Mouse (Mus musculus) ES-E14 (cell line): ENCODE results near the gene Nptxr. TPM values are rescaled to one million over a fixed set of nuclear protein-coding genes. Genes with fewer than 3 reads are reported as not detected.
A peak's percentile ranks its signal among the peaks of the same experiment; 100 is the strongest.

ENCODE experiments used
- DNase-seq: peaks from one replicate; pipeline ENCODE4 v3.0.0-alpha.2; 2013; ENCODE audit warnings: low read depth, low spot score
- H3K27ac ChIP-seq: 2 replicates; pipeline ENCODE4 v1.5.1; 2012; ENCODE audit warnings: low read depth, mild to moderate bottlenecking, low read length, moderate library complexity, mixed read lengths; ENCODE audit not compliant: poor library complexity, insufficient read depth, severe bottlenecking
- H3K36me3 ChIP-seq: 2 replicates; pipeline ENCODE4 v1.6.1; 2012; ENCODE audit warnings: mild to moderate bottlenecking, low read length, moderate library complexity, mixed read lengths; ENCODE audit not compliant: control insufficient read depth, poor library complexity, insufficient read depth, severe bottlenecking
- H3K4me1 ChIP-seq, 2 experiments: fragments of 150-350 bp in 1 of 2; sonication (generic) in 1 of 2; 2 replicates each; pipeline ENCODE4 v1.6.1; 2012; ENCODE audit warnings: low read length in 2 of 2, mild to moderate bottlenecking in 1 of 2, mixed read lengths in 1 of 2; ENCODE audit not compliant: control insufficient read depth in 2 of 2, insufficient read depth in 2 of 2, poor library complexity in 1 of 2
- H3K4me3 ChIP-seq, 2 experiments: fragments of 150-350 bp in 1 of 2; sonication (generic) in 1 of 2; 2 replicates each; pipeline ENCODE4 v1.5.1; 2012; ENCODE audit warnings: low read length in 2 of 2, low read depth in 1 of 2, mild to moderate bottlenecking in 1 of 2, mixed read lengths in 1 of 2; ENCODE audit not compliant: insufficient read depth in 1 of 2, poor library complexity in 1 of 2, severe bottlenecking in 1 of 2
- H3K9ac ChIP-seq: 2 replicates; pipeline ENCODE4 v1.6.1; 2012; ENCODE audit warnings: low read depth, mild to moderate bottlenecking, low read length, mixed read lengths; ENCODE audit not compliant: poor library complexity, insufficient read depth, severe bottlenecking
- H3K9me3 ChIP-seq: fragments of 150-350 bp; sonication (generic); 2 replicates; pipeline ENCODE4 v1.6.1; 2012; ENCODE audit warnings: low read depth, mild to moderate bottlenecking, low read length; ENCODE audit not compliant: control insufficient read depth, insufficient read depth
- CHD2 ChIP-seq: IDR thresholded peaks from 2 replicates; pipeline ENCODE4 v1.6.1; 2014; ENCODE audit warnings: mild to moderate bottlenecking, low read depth, low read length, inconsistent platforms
- HCFC1 ChIP-seq: IDR thresholded peaks from 2 replicates; pipeline ENCODE4 v1.6.1; 2012; ENCODE audit warnings: low read length, inconsistent platforms, borderline replicate concordance; ENCODE audit not compliant: insufficient read depth
- MAFK ChIP-seq: IDR thresholded peaks from 2 replicates; pipeline ENCODE4 v1.6.1; 2014; ENCODE audit warnings: mild to moderate bottlenecking, low read depth, low read length, inconsistent platforms; ENCODE audit not compliant: insufficient read depth
- ZC3H11A ChIP-seq: IDR thresholded peaks from 2 replicates; pipeline ENCODE4 v1.6.1; 2012; ENCODE audit warnings: low read depth, mild to moderate bottlenecking, inconsistent platforms, low read length, borderline replicate concordance
- ZNF384 ChIP-seq: IDR thresholded peaks from 2 replicates; pipeline ENCODE4 v1.6.1; 2012; ENCODE audit warnings: low read depth, low read length, inconsistent platforms
- in situ Hi-C, 2 experiments: fragments of 600-800 bp; cut with MboI; formaldehyde crosslinking; loops; one replicate each; pipeline ENCODE4 v1.15.1; 2025; ENCODE audit warnings: low sequenced_read_pairs in 2 of 2, inconsistent platforms in 1 of 2; ENCODE audit not compliant: unreplicated experiment in 2 of 2
- total RNA-seq: library from RNA; depleted of rRNA; stranded (reverse); fragments of 300-350 nt; gene quantifications from 2 replicates; pipeline ENCODE4 v1.2.3, GENCODE M21; 2012

The Nptxr gene
- total RNA-seq, 1 experiment: 7.9 TPM

DNA sequence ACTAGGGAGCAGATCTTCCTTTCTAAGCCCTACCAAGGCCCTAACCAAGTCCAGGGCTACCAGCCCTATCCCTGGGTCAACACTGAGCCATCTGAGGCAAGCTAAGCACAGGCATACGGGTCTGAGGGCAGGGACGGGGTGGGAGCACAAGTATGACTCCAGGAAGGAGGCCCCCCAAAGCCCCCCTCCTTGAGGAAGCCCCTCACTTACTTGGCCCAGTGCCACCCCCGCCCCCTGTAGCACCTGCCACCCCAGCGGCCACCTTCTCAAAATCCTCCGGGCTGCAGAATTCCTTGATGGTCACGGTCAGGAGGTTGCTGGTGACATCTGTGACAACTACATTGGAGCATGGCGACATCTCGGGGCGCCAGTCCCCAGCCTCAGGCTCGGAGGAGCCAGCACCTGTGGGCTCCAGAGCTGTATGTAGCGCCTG, 23.2 kb upstream of the Nptxr start:
- peak overlapping the region in 1 of 2 experiments; percentile 44; a peak in 1 of 4 replicates for H3K4me3 ChIP-seq
- H3K4me1 ChIP-seq: peaks cover 0 to 29% of the 10 kb centered on the region in 2 experiments; a peak in 1 of 4 replicates

DNA sequence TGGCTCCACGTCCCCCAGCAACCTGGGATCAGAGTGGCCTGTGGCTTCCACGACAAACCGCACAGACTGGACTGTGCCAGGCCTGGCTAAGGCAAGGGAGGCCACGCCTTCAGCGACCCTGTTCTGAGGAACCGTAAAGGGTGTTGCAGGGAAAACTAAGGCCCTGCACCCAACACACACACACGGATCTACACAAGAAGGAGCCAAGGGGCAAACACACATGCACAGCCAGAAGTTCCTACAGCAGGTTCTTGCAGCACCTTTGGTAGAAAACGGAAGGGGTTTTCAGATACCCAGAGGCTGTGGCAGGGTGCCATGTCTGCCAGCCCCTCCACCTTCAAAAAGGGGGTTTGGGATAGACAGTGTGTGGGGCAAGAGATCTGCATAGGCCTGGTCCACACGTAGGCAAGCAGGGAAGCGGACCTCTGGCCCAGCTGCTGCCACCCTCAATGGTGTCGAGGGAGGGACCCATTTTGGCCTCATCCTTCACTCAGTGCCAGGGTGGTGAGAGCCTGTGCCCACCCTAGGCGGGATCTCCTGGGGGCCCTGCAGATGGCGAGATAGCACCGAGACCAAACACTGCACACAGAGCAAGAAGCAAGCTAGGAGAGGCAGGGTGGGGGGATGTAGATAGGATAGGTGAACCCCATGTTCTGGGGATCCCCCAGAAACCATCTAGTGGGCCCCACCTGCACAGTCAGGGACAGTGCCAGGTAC, 22.7 kb upstream of the Nptxr start:
- Histone ChIP-seq H3K4me3 (no peak overlapping the region), H3K9me3 (no peaks in the 10 kb centered on the region), H3K4me1 (peaks cover 0 to 27% of the 10 kb centered on the region in 2 experiments; a peak in 1 of 4 replicates), H3K27ac (no peak overlapping the region), H3K36me3 (peaks cover 57% of the 10 kb centered on the region), H3K9ac (no peak overlapping the region)
- in situ Hi-C loops: no loop called here
- no peak for DNase-seq
- TF ChIP-seq ZC3H11A (no peak), ZNF384 (no peak), MAFK (no peak), HCFC1 (no peak), CHD2 (no peak)

More for the DNA sequence above, 23.2 kb upstream of the Nptxr start:
- TF ChIP-seq ZNF384 (no peak), MAFK (no peak), CHD2 (no peak), ZC3H11A (no peak), HCFC1 (no peak)
- no peaks in the 10 kb centered on the region for H3K9me3 ChIP-seq
- H3K9ac ChIP-seq: no peak overlapping the region
- in situ Hi-C loops: no loop called here
- no peak for DNase-seq
- no peak overlapping the region for H3K27ac ChIP-seq
- peaks cover 54% of the 10 kb centered on the region for H3K36me3 ChIP-seq

- no peaks in the 10 kb centered on the region for H3K9me3 ChIP-seq
- H3K36me3 ChIP-seq: peaks cover 53% of the 10 kb centered on the region
- H3K4me1 ChIP-seq: peaks cover 0 to 24% of the 10 kb centered on the region in 2 experiments; a peak in 1 of 4 replicates
- DNase-seq: no peak
- in situ Hi-C loops: no loop called here
- no peak overlapping the region for H3K9ac ChIP-seq
- H3K27ac ChIP-seq: no peak overlapping the region
- no peak for TF ChIP-seq CHD2
- TF ChIP-seq ZNF384: 0 out of 2 replicates have a peak, but pooled peaks have one; percentile 2
- H3K4me3 ChIP-seq: no peak overlapping the region
Measured at GRCm38 (mm10) chr15:79826221-79826935, 21.8 kb upstream of the Nptxr start.

GRCm38 (mm10) chr15:79825146-79825825, 20.7 kb upstream of the Nptxr start:
- DNase-seq: peak; percentile 89
- in situ Hi-C loops: no loop called here
- H3K9me3 ChIP-seq: no peaks in the 10 kb centered on the region
- no peak overlapping the region; a peak in 1 of 4 replicates for H3K4me3 ChIP-seq
- H3K4me1 ChIP-seq: peaks cover 0 to 24% of the 10 kb centered on the region in 2 experiments; a peak in 1 of 4 replicates
- H3K27ac ChIP-seq: 0 out of 2 replicates have a peak overlapping the region, but pooled peaks have one; percentile 9
- H3K36me3 ChIP-seq: peaks cover 48% of the 10 kb centered on the region
- TF ChIP-seq CHD2 (no peak), MAFK (no peak), HCFC1 (no peak), ZC3H11A (no peak), ZNF384 (no peak)
- no peak overlapping the region for H3K9ac ChIP-seq
